Comparison of ENCODE assay signal across 8 mouse cellular contexts in the genomic region with DNA sequence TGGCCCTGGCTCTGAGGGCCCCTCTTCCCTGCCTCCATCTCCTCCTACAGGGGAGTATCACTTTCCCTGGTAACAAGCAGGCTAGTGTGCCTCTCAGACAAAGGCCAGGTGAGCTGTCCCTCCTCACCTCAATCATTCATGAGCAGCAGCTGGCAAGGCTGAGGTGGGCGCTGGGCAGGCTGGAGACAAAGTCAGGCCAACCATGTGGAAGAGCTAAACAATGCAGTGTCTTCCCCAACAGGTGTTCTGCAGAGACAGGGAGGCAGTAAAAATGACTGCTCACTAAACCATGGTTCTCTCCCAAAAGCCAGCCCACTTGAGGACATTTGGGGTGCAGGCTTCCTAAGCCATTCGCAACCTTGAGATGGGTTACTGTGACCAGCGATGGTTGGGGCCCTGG. TPM values are rescaled to one million over a fixed set of nuclear protein-coding genes. Genes with fewer than 3 reads are reported as not detected.
DNase-seq lines count a peak whose midpoint lies in the region; ATAC-seq and TF ChIP-seq lines count a peak whose summit lies in the region.

No protein-coding gene starts in this region.

- TF ChIP-seq EP300 in lung, postnatal 0 days (IDR thresholded peaks at IDR 0.05): no peak

- peaks cover 30% of the 10 kb centered on the region for H3K4me1 ChIP-seq in lung, postnatal 0 days (ENCODE audit: insufficient read depth, low read depth, low read length)
- peaks cover 22% of the 10 kb centered on the region for H3K4me1 ChIP-seq in forebrain, embryonic 11.5 days (replicated peaks; ENCODE audit: control insufficient read depth, insufficient read depth, low read length)
- peaks cover 33% of the 10 kb centered on the region for H3K4me1 ChIP-seq in limb, embryonic 12.5 days (replicated peaks)
- H3K4me1 ChIP-seq in neural tube, embryonic 15.5 days: peaks cover 41% of the 10 kb centered on the region

- H3K4me2 ChIP-seq in lung, postnatal 0 days (replicated peaks; ENCODE audit: low read depth, low read length): no peak overlapping the region
- peak overlapping the region; percentile 87; the same call in 1 of the 2 replicates for H3K4me2 ChIP-seq in forebrain, embryonic 11.5 days (ENCODE audit: low read depth, low read length, severe bottlenecking)
- H3K4me2 ChIP-seq in limb, embryonic 12.5 days: peak overlapping the region; percentile 100
- H3K4me2 ChIP-seq in neural tube, embryonic 15.5 days: peak overlapping the region; percentile 81; the same call in 1 of the 2 replicates

- DNase-seq in lung, postnatal 0 days (ENCODE audit: low spot score): no peak
- no peak for DNase-seq in lung, postnatal 4 days
- no peak for DNase-seq in forebrain, embryonic 11.5 days (ENCODE audit: low spot score)
- no peak for DNase-seq in left cerebral cortex, adult 9 months (ENCODE audit: low spot score in 2 of 2)
- DNase-seq in adrenal gland, adult 2 months: no peak
- DNase-seq in urinary bladder, postnatal 14 days (ENCODE audit: low spot score): no peak

- no peaks in the 10 kb centered on the region for H3K36me3 ChIP-seq in lung, postnatal 0 days (ENCODE audit: insufficient read depth, low read length)
- no peaks in the 10 kb centered on the region for H3K36me3 ChIP-seq in forebrain, embryonic 11.5 days (ENCODE audit: control insufficient read depth, insufficient read depth, low read length)
- H3K36me3 ChIP-seq in limb, embryonic 12.5 days: peaks cover 8% of the 10 kb centered on the region
- H3K36me3 ChIP-seq in neural tube, embryonic 15.5 days: no peaks in the 10 kb centered on the region

- no peak overlapping the region; the same call in 1 of the 2 replicates for H3K9ac ChIP-seq in lung, postnatal 0 days (replicated peaks; ENCODE audit: low read depth)
- peak overlapping the region; percentile 83 for H3K9ac ChIP-seq in forebrain, embryonic 11.5 days (ENCODE audit: low read length)
- peak overlapping the region; percentile 73 for H3K9ac ChIP-seq in limb, embryonic 12.5 days (replicated peaks)
- H3K9ac ChIP-seq in neural tube, embryonic 15.5 days (replicated peaks): no peak overlapping the region

- TF ChIP-seq CTCF in lung, postnatal 0 days (IDR thresholded peaks at IDR 0.05): no peak

- ATAC-seq in lung, postnatal 0 days: no peak
- ATAC-seq in forebrain, embryonic 11.5 days (replicated peaks; ENCODE audit: low FRiP score): no peak
- no peak for ATAC-seq in limb, embryonic 12.5 days (ENCODE audit: insufficient number of reproducible peaks, insufficient read depth, low FRiP score, low TSS enrichment, low read depth)
- ATAC-seq in neural tube, embryonic 15.5 days (ENCODE audit: low FRiP score): no peak

- H3K27me3 ChIP-seq in lung, postnatal 0 days (replicated peaks; ENCODE audit: insufficient read depth, low read length): no peaks in the 10 kb centered on the region
- H3K27me3 ChIP-seq in forebrain, embryonic 11.5 days (ENCODE audit: control insufficient read depth, insufficient read depth, low read length): no peaks in the 10 kb centered on the region
- no peaks in the 10 kb centered on the region for H3K27me3 ChIP-seq in limb, embryonic 12.5 days
- H3K27me3 ChIP-seq in neural tube, embryonic 15.5 days (replicated peaks): no peaks in the 10 kb centered on the region

- no peak overlapping the region for H3K4me3 ChIP-seq in lung, postnatal 0 days (ENCODE audit: low read depth, low read length)
- H3K4me3 ChIP-seq in forebrain, embryonic 11.5 days (ENCODE audit: low read depth, low read length): no peak overlapping the region
- peak overlapping the region; percentile 99; the same call in 1 of the 2 replicates for H3K4me3 ChIP-seq in limb, embryonic 12.5 days (replicated peaks)
- H3K4me3 ChIP-seq in neural tube, embryonic 15.5 days (replicated peaks): no peak overlapping the region

- peak overlapping the region; percentile 97 for H3K27ac ChIP-seq in lung, postnatal 0 days (ENCODE audit: low read length)
- H3K27ac ChIP-seq in forebrain, embryonic 11.5 days (ENCODE audit: low read depth, low read length): peak overlapping the region; percentile 100; the same call in 1 of the 2 replicates
- peak overlapping the region; percentile 100 for H3K27ac ChIP-seq in limb, embryonic 12.5 days
- H3K27ac ChIP-seq in neural tube, embryonic 15.5 days (replicated peaks): peak overlapping the region; percentile 99

- 47% methylated on average over 3 of the region's 3 CpGs for WGBS in lung, postnatal 0 days
- WGBS in forebrain, embryonic 11.5 days: 92% methylated on average over 3 of the region's 3 CpGs
- 78% methylated on average over 3 of the region's 3 CpGs for WGBS in limb, embryonic 12.5 days
- 73% methylated on average over 3 of the region's 3 CpGs for WGBS in neural tube, embryonic 15.5 days

- H3K9me3 ChIP-seq in lung, postnatal 0 days (ENCODE audit: low read length): no peaks in the 10 kb centered on the region
- H3K9me3 ChIP-seq in forebrain, embryonic 11.5 days (ENCODE audit: control insufficient read depth, low read length): no peaks in the 10 kb centered on the region
- no peaks in the 10 kb centered on the region for H3K9me3 ChIP-seq in limb, embryonic 12.5 days
- no peaks in the 10 kb centered on the region for H3K9me3 ChIP-seq in neural tube, embryonic 15.5 days (replicated peaks)

RNA-seq across cellular contexts. Expression of gene Ptbp1, which starts 2.6 kb away (rescaled TPM):
- 107 and 109 TPM in 2 replicates for polyA plus RNA-seq in lung, postnatal 0 days (2015; fragmentation: Nextera tagmentation; extraction: Ambion mirVana)
- 261 and 295 TPM in 2 replicates for polyA plus RNA-seq in forebrain, embryonic 11.5 days (2014; fragmentation: Nextera tagmentation; extraction: Ambion mirVana)
- polyA plus RNA-seq in limb, embryonic 12.5 days (2016; fragmentation: Nextera tagmentation; extraction: Ambion mirVana): 373 and 403 TPM in 2 replicates
- 55.8 and 121 TPM in 2 replicates for polyA plus RNA-seq in neural tube, embryonic 15.5 days (2015; fragmentation: Nextera tagmentation; extraction: Ambion mirVana)
- 100 to 1,000 TPM; 217 to 332 TPM for total RNA-seq in adrenal gland, adult 2 months (2021)
- polyA plus RNA-seq in adrenal gland, adult 2 months (2012; rRNA removed): 175 and 259 TPM in 2 replicates

RNA-seq across cellular contexts. Expression of gene Prtn3, which starts 22.6 kb away (rescaled TPM):
- 2.2 and 2.4 TPM in 2 replicates for polyA plus RNA-seq in lung, postnatal 0 days (2015; fragmentation: Nextera tagmentation; extraction: Ambion mirVana)
- polyA plus RNA-seq in forebrain, embryonic 11.5 days (2014; fragmentation: Nextera tagmentation; extraction: Ambion mirVana): 13.0 and 13.3 TPM in 2 replicates
- 15.1 and 15.3 TPM in 2 replicates for polyA plus RNA-seq in limb, embryonic 12.5 days (2016; fragmentation: Nextera tagmentation; extraction: Ambion mirVana)
- polyA plus RNA-seq in neural tube, embryonic 15.5 days (2015; fragmentation: Nextera tagmentation; extraction: Ambion mirVana): 9.0 and 9.5 TPM in 2 replicates
- total RNA-seq in adrenal gland, adult 2 months (2021): under 1 TPM; 0.62 to 0.63 TPM
- polyA plus RNA-seq in adrenal gland, adult 2 months (2012; rRNA removed): 3.4 and 4.1 TPM in 2 replicates

RNA-seq across cellular contexts. Expression of gene Plppr3, which starts 22.8 kb away (rescaled TPM):
- 3.9 and 4.8 TPM in 2 replicates for polyA plus RNA-seq in lung, postnatal 0 days (2015; fragmentation: Nextera tagmentation; extraction: Ambion mirVana)
- polyA plus RNA-seq in forebrain, embryonic 11.5 days (2014; fragmentation: Nextera tagmentation; extraction: Ambion mirVana): 131 and 146 TPM in 2 replicates
- polyA plus RNA-seq in limb, embryonic 12.5 days (2016; fragmentation: Nextera tagmentation; extraction: Ambion mirVana): 157 and 162 TPM in 2 replicates
- polyA plus RNA-seq in neural tube, embryonic 15.5 days (2015; fragmentation: Nextera tagmentation; extraction: Ambion mirVana): 316 and 385 TPM in 2 replicates
- 1 to 10 TPM; 1.2 to 2.2 TPM for total RNA-seq in adrenal gland, adult 2 months (2021)
- polyA plus RNA-seq in adrenal gland, adult 2 months (2012; rRNA removed): 4.2 and 4.6 TPM in 2 replicates

RNA-seq across cellular contexts. Expression of gene Misp, which starts 30.9 kb away (rescaled TPM):
- 10.5 and 10.6 TPM in 2 replicates for polyA plus RNA-seq in lung, postnatal 0 days (2015; fragmentation: Nextera tagmentation; extraction: Ambion mirVana)
- polyA plus RNA-seq in forebrain, embryonic 11.5 days (2014; fragmentation: Nextera tagmentation; extraction: Ambion mirVana): 0.39 and 0.99 TPM in 2 replicates
- polyA plus RNA-seq in limb, embryonic 12.5 days (2016; fragmentation: Nextera tagmentation; extraction: Ambion mirVana): 0.28 and 0.67 TPM in 2 replicates
- 0.33 and 11.5 TPM in 2 replicates for polyA plus RNA-seq in neural tube, embryonic 15.5 days (2015; fragmentation: Nextera tagmentation; extraction: Ambion mirVana)
- under 1 TPM; 0.31 to 0.32 TPM for total RNA-seq in adrenal gland, adult 2 months (2021)
- polyA plus RNA-seq in adrenal gland, adult 2 months (2012; rRNA removed): 0.03 and 0.10 TPM in 2 replicates

RNA-seq across cellular contexts. Expression of gene Elane, which starts 34.4 kb away (rescaled TPM):
- 0.92 TPM in 1 of 2 replicates, not detected in the other for polyA plus RNA-seq in lung, postnatal 0 days (2015; fragmentation: Nextera tagmentation; extraction: Ambion mirVana)
- not detected in 2 replicates for polyA plus RNA-seq in forebrain, embryonic 11.5 days (2014; fragmentation: Nextera tagmentation; extraction: Ambion mirVana)
- polyA plus RNA-seq in limb, embryonic 12.5 days (2016; fragmentation: Nextera tagmentation; extraction: Ambion mirVana): not detected in 2 replicates
- 0.31 and 0.50 TPM in 2 replicates for polyA plus RNA-seq in neural tube, embryonic 15.5 days (2015; fragmentation: Nextera tagmentation; extraction: Ambion mirVana)
- total RNA-seq in adrenal gland, adult 2 months (2021): under 1 TPM; 0.49 to 0.79 TPM
- polyA plus RNA-seq in adrenal gland, adult 2 months (2012; rRNA removed): 0.34 and 1.1 TPM in 2 replicates

Comparison
In these comparisons a context has a peak if more than half of its experiments do, and no peak if none do; other contexts are left out.
1. H3K9ac ChIP-seq: peak in forebrain, embryonic 11.5 days (single experiment) and limb, embryonic 12.5 days (single experiment); none in lung, postnatal 0 days (single experiment) and neural tube, embryonic 15.5 days (single experiment).
2. RNA of gene Plppr3, which starts 22.8 kb away (polyA plus RNA-seq): 316 to 385 TPM in neural tube, embryonic 15.5 days, 157 to 162 TPM in limb, embryonic 12.5 days and 131 to 146 TPM in forebrain, embryonic 11.5 days; 4.2 to 4.6 TPM in adrenal gland, adult 2 months and 3.9 to 4.8 TPM in lung, postnatal 0 days; every median in the first group is over 10 times any median in the second.
3. Peak in every context shown above with its lines, with median percentiles within 50 percentile points of each other: H3K27ac ChIP-seq.